Mouse (Mus musculus) C3H10T1/2 (cell line): ENCODE measurements around the gene Ndufaf7. TPM values are rescaled to one million over a fixed set of nuclear protein-coding genes. Genes with fewer than 3 reads are reported as not detected.

Source experiments
- polyA plus RNA-seq, 2 experiments: library from polyadenylated mRNA; unstranded; fragments of >200 nt; fragmentation: generic; extraction: Trizol; gene quantifications; one replicate each; pipeline ENCODE4 v1.2.1; 2012; ENCODE audit warnings: missing spikeins in 2 of 2

Ndufaf7 gene
- polyA plus RNA-seq = 10 to 100 TPM in 1 of 2 experiments, 1 to 10 TPM in 1; 9.6 to 25.1 TPM

DNA sequence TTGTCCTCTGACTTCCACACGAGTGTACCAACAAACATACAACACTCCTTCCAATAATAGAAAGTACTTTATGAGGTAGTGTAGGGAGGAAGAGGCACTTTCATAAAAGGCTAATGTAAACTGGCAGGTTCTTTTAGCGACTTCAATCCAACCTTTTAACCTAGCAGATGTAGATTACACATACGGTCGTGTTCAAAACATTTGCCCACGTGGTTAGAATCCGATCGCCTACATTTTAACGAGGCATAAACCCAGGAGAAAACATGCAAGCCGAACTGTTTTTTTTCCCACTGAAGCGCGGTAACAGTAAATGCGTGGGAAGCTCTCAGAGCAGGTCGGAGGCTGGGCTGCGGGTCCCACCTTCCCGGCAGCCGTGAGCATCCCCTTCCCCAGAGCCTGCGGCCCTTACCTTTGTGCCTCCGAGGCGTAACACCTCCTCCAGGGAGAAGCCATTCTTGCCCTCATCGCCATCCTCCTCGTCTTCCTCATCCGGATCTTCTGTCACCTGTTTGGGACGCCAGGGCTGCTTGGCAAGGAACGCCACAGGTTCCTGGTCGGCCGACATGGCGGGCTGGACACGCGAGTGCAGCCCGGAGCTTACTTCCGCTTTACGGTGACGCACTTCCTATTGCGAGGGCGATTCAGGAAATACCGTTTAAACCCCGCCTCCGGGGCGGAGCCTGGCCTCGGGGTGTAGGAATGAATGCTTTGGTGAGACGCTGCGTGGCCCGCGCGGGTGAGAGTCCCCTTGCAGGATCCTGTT is at the start of gene Ndufaf7, which contains the start of gene Cebpz:
TSS of gene Ndufaf7 (plus strand) at position 671 of the 763 bp plus-strand sequence.
TSS of gene Cebpz (minus strand) at position 601 of the 763 bp plus-strand sequence.

DNA sequence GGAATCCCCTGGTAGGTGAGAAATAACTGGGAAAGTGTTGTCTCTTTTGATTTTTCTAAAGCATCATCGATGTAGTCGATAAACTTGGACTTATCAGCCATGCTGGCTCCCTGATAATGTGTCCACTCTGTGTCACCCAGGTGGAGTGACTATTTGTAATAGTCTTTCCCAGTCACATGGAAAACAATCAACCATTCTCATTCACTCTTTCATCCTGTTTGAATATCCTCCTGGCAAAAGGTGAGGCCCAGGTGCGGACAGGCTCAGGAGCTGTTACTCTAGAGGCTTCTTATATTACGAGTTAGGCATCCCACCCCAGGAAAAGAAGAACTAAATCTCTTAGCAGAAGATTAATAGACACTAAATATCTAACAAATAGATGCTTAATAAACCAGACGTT is 30.0 kb upstream of the Ndufaf7 start, which contains the start of gene Sult6b1:
TSS of gene Sult6b1 (minus strand) at position 101 of the 400 bp plus-strand sequence.

DNA sequence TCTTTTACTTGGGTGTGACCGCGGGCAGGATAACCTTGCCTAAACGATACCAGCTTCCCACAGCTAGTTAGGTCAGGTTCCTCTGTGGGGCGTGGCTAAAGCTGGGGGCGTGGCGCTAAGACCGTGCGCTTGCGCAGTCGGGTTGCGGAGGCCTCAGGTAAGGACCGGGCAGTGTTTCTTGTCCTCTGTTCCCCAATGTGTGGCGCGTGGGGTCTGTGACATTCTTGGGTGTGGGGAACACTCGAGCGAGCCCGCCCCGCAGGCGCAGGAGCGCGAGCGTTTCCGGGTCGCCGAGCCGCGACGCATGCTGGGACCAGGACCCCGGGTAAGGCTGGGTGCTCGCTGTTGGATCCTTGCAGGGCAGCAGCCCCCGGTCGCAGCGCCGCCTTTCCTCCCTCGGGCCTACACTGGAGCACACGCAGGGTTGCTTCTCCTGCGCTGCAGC is 20.5 kb upstream of the Ndufaf7 start, which contains the start of gene Cebpzos:
TSS of gene Cebpzos (plus strand) at position 132 of the 445 bp plus-strand sequence.

Other genes starting within 250 kb of the Ndufaf7 start
- 1 to 10 TPM in 1 of 2 experiments, under 1 TPM in 1; 0.25 to 2.9 TPM for gene Strn, start 199.9 kb upstream of the Ndufaf7 start, polyA plus RNA-seq
- gene Heatr5b, start 101.8 kb upstream of the Ndufaf7 start, polyA plus RNA-seq = 10 to 100 TPM in 1 of 2 experiments, 1 to 10 TPM in 1; 2.5 to 18.9 TPM
- 10 to 100 TPM in 1 of 2 experiments, 1 to 10 TPM in 1; 2.2 to 11.4 TPM for gene Gpatch11, start 101.6 kb upstream of the Ndufaf7 start, polyA plus RNA-seq
- 1 to 10 TPM in 1 of 2 experiments, under 1 TPM in 1; 0.61 to 7.2 TPM for gene Eif2ak2, start 54.6 kb upstream of the Ndufaf7 start, polyA plus RNA-seq
- 1 to 10 TPM in 1 of 2 experiments, under 1 TPM in 1; 0.05 to 1.1 TPM for gene Sult6b1, start 30.1 kb upstream of the Ndufaf7 start, polyA plus RNA-seq
- gene Cebpzos, start 20.6 kb upstream of the Ndufaf7 start, polyA plus RNA-seq = 10 to 100 TPM in 1 of 2 experiments, 1 to 10 TPM in 1; 6.7 to 38.6 TPM
- 10 to 100 TPM in 1 of 2 experiments, 1 to 10 TPM in 1; 3.3 to 10.7 TPM for gene Cebpz, start 70 bp upstream of the Ndufaf7 start, polyA plus RNA-seq
- 10 to 100 TPM in 1 of 2 experiments, under 1 TPM in 1; 0.89 to 12.0 TPM for gene Prkd3, start 83.7 kb downstream of the Ndufaf7 start, polyA plus RNA-seq
- not detected for gene Qpct, start 114.8 kb downstream of the Ndufaf7 start, polyA plus RNA-seq